Mouse (Mus musculus) kidney, postnatal 0 days (tissue): ENCODE results near the gene Drg2. TPM values are rescaled to one million over a fixed set of nuclear protein-coding genes. Genes with fewer than 3 reads are reported as not detected.

Experiments used
- ATAC-seq: fragments of 200-750 bp; cut with Nextera tagmentation; replicated peaks from 2 replicates; pipeline ENCODE4 v1.8.0; 2017; ENCODE audit warnings: low read depth, moderate number of reproducible peaks, moderate TSS enrichment, moderate library complexity; ENCODE audit not compliant: low FRiP score
- DNase-seq: peaks from one replicate; pipeline ENCODE4 v3.0.0-alpha.2; 2016; ENCODE audit warnings: low spot score
- H3K27ac ChIP-seq: fragments of 300-500 bp; sonication (generic); 2 replicates; pipeline ENCODE4 v1.5.1; 2014; ENCODE audit warnings: mild to moderate bottlenecking
- H3K27me3 ChIP-seq: fragments of 300-500 bp; sonication (generic); 2 replicates; pipeline ENCODE4 v1.6.1; 2014; ENCODE audit warnings: low read length, mixed read lengths; ENCODE audit not compliant: insufficient read depth
- H3K36me3 ChIP-seq: fragments of 300-500 bp; sonication (generic); 2 replicates; pipeline ENCODE4 v1.6.1; 2014; ENCODE audit warnings: low read length, mixed read lengths; ENCODE audit not compliant: insufficient read depth
- H3K4me1 ChIP-seq: fragments of 300-500 bp; sonication (generic); replicated peaks from 2 replicates; pipeline ENCODE4 v1.6.1; 2014; ENCODE audit warnings: antibody characterized with exemption, low read length, mixed read lengths; ENCODE audit not compliant: insufficient read depth
- H3K4me2 ChIP-seq: fragments of 300-500 bp; sonication (generic); 2 replicates; pipeline ENCODE4 v1.6.1; 2014; ENCODE audit warnings: mild to moderate bottlenecking, low read length, moderate library complexity, mixed read lengths
- H3K4me3 ChIP-seq: fragments of 300-500 bp; sonication (generic); replicated peaks from 2 replicates; pipeline ENCODE4 v1.5.1; 2014; ENCODE audit warnings: low read depth, low read length
- H3K9ac ChIP-seq: fragments of 300-500 bp; sonication (generic); 2 replicates; pipeline ENCODE4 v1.6.1; 2014; ENCODE audit warnings: low read depth, low read length
- H3K9me3 ChIP-seq: fragments of 300-500 bp; sonication (generic); replicated peaks from 2 replicates; pipeline ENCODE4 v1.6.1; 2016; ENCODE audit warnings: low read length, inconsistent platforms, mixed read lengths
- CTCF ChIP-seq: IDR thresholded peaks from 2 replicates; pipeline ENCODE4 v1.5.1; 2016; ENCODE audit warnings: antibody characterized with exemption, low read depth, mild to moderate bottlenecking, moderate library complexity
- WGBS: fragments of 180-500 bp; shearing (Covaris S2); extraction: QIAGEN DNeasy Blood & Tissue Kit; methylation state at CpG from one replicate; pipeline ENCODE4 v1.1.7; 2014; 5-methylcytosine and 5-hydroxymethylcytosine counted together
- polyA plus RNA-seq: library from polyadenylated mRNA; unstranded; fragments of >200 nt; fragmentation: Nextera tagmentation; extraction: Ambion mirVana; gene quantifications from 2 replicates; pipeline ENCODE4 v1.2.1, GENCODE M21; 2015

Gene Drg2
- polyA plus RNA-seq, 1 experiment from 2014 or later = 77.4 TPM

DNA sequence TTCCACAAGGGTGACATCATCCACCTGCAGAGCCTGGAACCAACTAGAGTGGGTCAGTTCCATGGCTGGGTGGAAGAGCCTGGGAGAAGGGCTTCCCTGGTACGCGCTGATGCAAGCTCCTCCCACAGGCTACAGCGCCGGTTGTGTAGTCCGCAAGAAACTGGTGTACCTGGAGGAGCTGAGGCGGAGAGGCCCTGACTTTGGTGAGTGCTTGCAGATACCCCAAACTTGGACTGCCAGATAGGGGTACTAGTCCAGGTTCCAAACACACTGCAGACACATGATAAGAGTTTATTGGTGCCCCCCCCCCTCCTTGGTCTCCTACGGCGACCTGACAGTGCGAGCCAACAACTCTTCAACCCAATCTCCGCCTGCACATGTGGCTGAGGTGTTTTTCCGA, 54.6 kb downstream of the Drg2 start:
- Histone ChIP-seq H3K27ac (no peak overlapping the region), H3K9ac (0 out of 2 replicates have a peak overlapping the region, but pooled peaks have one; percentile 33), H3K4me2 (peak overlapping the region; percentile 58), H3K4me3 (peak overlapping the region; percentile 29), H3K27me3 (peaks cover 3% of the 10 kb centered on the region; the same call in 1 of the 2 replicates), H3K36me3 (no peaks in the 10 kb centered on the region), H3K4me1 (peaks cover 10% of the 10 kb centered on the region; the same call in 1 of the 2 replicates), H3K9me3 (no peaks in the 10 kb centered on the region)
- WGBS = 4% methylated on average over 11 of the region's 11 CpGs
- no peak for TF ChIP-seq CTCF
- no peak for ATAC-seq
- peak; percentile 8 for DNase-seq

DNA sequence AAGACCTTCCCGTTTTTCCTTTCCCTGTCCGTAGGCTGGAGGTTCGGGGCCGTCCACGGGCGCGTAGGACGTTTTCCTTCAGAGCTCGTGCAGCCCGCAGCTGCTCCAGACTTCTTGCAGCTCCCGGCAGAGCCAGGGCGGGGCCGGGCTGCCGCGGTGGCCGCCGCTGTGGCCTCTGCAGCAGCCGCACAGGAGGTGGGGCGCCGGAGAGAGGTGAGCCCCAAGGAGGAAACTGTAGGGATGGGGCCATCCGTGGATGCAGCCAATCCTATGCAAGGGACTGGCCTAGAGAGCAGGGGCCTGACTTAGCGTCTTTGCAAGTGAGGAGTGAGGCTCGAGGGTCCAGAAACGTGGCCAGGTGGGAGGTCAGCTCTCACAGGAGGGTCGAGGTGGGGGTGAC, 55.1 kb downstream of the Drg2 start:
- Histone ChIP-seq H3K4me3 (peak overlapping the region; percentile 29), H3K27me3 (peaks cover 3% of the 10 kb centered on the region; the same call in 1 of the 2 replicates), H3K36me3 (no peaks in the 10 kb centered on the region), H3K9me3 (no peaks in the 10 kb centered on the region), H3K4me1 (peaks cover 10% of the 10 kb centered on the region; the same call in 1 of the 2 replicates), H3K4me2 (peak overlapping the region; percentile 58), H3K9ac (peak overlapping the region; percentile 33; the same call in 1 of the 2 replicates), H3K27ac (no peak overlapping the region)
- WGBS = under 1% methylated on average over 25 of the region's 25 CpGs
- no peak for TF ChIP-seq CTCF
- ATAC-seq = 0 out of 2 replicates have a peak, but pooled peaks have one; percentile 17
- DNase-seq = peak; percentile 29

DNA sequence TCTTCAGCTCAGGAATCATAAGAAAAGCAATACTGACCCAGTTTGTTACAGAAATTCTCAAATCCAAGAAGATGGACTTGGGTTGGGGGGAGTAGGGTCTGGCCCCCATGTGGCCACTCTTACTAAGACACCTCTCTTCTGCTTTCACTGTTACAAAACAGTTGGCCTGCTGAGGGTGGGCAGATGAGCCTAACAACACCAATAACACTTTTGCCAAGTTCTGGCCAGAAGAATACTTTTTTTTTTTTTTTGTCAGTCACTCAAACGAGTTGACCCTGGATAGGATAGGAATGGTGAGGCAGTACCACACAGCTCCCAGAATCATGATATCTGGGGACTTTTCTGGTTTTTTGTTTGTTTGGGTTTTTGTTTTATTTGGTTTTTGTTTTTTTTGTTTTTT, 57.5 kb downstream of the Drg2 start:
- no peak for ATAC-seq
- no peak overlapping the region for H3K4me2 ChIP-seq
- no peak overlapping the region for H3K27ac ChIP-seq
- DNase-seq = no peak
- H3K9me3 ChIP-seq = no peaks in the 10 kb centered on the region
- no peak overlapping the region for H3K9ac ChIP-seq
- 80% methylated on average over 1 of the region's 1 CpGs for WGBS
- H3K4me3 ChIP-seq = no peak overlapping the region
- peaks cover 3% of the 10 kb centered on the region; the same call in 1 of the 2 replicates for H3K27me3 ChIP-seq
- H3K4me1 ChIP-seq = peaks cover 10% of the 10 kb centered on the region; the same call in 1 of the 2 replicates
- TF ChIP-seq CTCF = no peak
- H3K36me3 ChIP-seq = no peaks in the 10 kb centered on the region

DNA sequence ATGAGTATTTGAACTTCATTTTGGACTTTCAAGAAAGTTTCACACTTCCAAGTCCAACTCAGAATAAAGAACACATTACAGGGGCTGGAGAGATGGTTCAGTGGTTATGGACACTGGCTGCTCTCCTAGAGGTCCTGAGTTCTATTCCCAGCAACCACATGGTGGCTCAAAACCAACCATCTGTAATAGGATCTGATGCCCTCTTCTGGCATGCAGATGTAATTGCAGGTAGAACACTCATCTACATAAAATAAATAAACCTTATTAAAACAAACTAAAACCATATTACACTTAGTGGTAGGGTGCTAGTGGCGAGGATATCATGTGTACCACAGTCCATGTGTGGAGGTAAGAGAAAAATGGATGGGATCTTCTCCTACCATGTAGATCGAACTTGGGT, 58.1 kb downstream of the Drg2 start:
- ATAC-seq (no peak), DNase-seq (no peak)
- H3K27me3 ChIP-seq = peaks cover 3% of the 10 kb centered on the region; the same call in 1 of the 2 replicates
- H3K4me3 ChIP-seq = no peak overlapping the region
- no peaks in the 10 kb centered on the region for H3K36me3 ChIP-seq
- no peak overlapping the region for H3K4me2 ChIP-seq
- WGBS = 87% methylated on average over 2 of the region's 2 CpGs
- no peak overlapping the region for H3K9ac ChIP-seq
- no peaks in the 10 kb centered on the region for H3K9me3 ChIP-seq
- H3K4me1 ChIP-seq = peaks cover 10% of the 10 kb centered on the region; the same call in 1 of the 2 replicates
- no peak overlapping the region for H3K27ac ChIP-seq
- TF ChIP-seq CTCF = peak; percentile 44

DNA sequence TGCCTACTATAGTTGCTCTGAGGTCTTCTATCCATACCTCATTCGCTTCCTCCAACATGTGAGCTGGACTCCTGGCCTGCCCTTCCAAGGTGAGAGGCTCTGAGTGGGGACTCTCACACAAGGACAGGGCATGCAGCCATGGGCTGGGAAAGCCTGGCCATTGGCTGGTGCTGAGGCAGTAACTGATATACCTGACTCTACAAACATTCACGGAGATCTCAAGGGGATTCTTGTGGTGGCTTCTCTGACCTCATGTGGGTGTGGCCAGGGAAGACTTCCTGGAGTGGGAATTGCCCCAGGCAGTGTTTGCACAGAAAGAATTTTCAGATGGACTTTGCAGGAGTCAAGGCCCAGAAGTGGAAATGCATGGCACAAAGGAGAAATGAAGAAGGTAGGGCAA, 60.5 kb downstream of the Drg2 start:
- Histone ChIP-seq H3K4me3 (no peak overlapping the region), H3K9me3 (no peaks in the 10 kb centered on the region), H3K4me1 (no peaks in the 10 kb centered on the region), H3K9ac (no peak overlapping the region), H3K36me3 (no peaks in the 10 kb centered on the region), H3K27me3 (no peaks in the 10 kb centered on the region), H3K4me2 (no peak overlapping the region), H3K27ac (no peak overlapping the region)
- TF ChIP-seq CTCF = no peak
- no peak for DNase-seq
- no peak for ATAC-seq
- 42% methylated on average over 2 of the region's 2 CpGs for WGBS

DNA sequence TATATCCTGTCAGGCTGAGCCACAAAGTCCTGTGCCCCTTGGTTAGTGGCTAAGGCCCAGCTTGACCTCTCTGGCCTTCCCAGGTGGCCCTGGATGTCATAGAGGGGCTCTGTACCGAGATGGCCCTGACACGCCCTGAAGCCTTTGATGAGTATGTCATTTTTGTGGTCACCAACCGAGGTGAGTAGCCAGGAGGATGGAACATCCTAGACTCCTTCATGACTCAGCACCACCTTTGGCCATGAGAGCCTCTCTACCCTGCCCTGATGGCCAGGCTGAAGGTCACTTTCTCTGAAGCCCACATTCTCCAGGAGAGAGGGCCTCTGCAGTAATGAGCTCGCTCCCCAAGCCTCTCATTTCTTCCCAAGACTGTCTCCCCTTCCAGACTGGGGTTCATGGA, 63.9 kb downstream of the Drg2 start:
- Histone ChIP-seq H3K4me3 (no peak overlapping the region), H3K9me3 (no peaks in the 10 kb centered on the region), H3K27me3 (no peaks in the 10 kb centered on the region), H3K4me2 (no peak overlapping the region), H3K27ac (no peak overlapping the region), H3K4me1 (no peaks in the 10 kb centered on the region), H3K36me3 (no peaks in the 10 kb centered on the region), H3K9ac (no peak overlapping the region)
- 70% methylated on average over 4 of the region's 4 CpGs for WGBS
- DNase-seq (no peak), ATAC-seq (no peak)
- TF ChIP-seq CTCF = no peak

Other genes starting within 250 kb of the Drg2 start
- gene Srebf1, start 232.0 kb upstream of the Drg2 start, polyA plus RNA-seq = 44.4 and 50.6 TPM in 2 replicates
- gene Tom1l2, start 101.7 kb upstream of the Drg2 start, polyA plus RNA-seq = 27.9 and 29.9 TPM in 2 replicates
- 2.1 and 2.2 TPM in 2 replicates for gene Drc3, start 101.3 kb upstream of the Drg2 start, polyA plus RNA-seq
- gene Gid4, start 37.4 kb upstream of the Drg2 start, polyA plus RNA-seq = 18.3 and 19.2 TPM in 2 replicates
- gene Atpaf2, start 36.1 kb upstream of the Drg2 start, polyA plus RNA-seq = 41.2 and 44.2 TPM in 2 replicates
- gene Myo15, start 14.7 kb downstream of the Drg2 start, polyA plus RNA-seq = 0.13 and 0.19 TPM in 2 replicates
- gene Alkbh5, start 81.8 kb downstream of the Drg2 start, polyA plus RNA-seq = 38.3 and 41.5 TPM in 2 replicates
- gene Llgl1, start 245.1 kb downstream of the Drg2 start, polyA plus RNA-seq = 26.4 and 31.0 TPM in 2 replicates